Mouse (Mus musculus) embryonic facial prominence, embryonic 14.5 days (tissue): ENCODE measurements at regions not wholly inside any gene's neighbourhood (a gene's known extent, or its start where the extent isn't known, plus 50 kb on each side); places are given as distances from the start of the nearest gene placed in this dataset.
A peak's percentile ranks its signal among the peaks of the same experiment; 100 is the strongest.

Experiments
- ATAC-seq: fragments of 200-750 bp; cut with Nextera tagmentation; 2 replicates; pipeline ENCODE4 v1.8.0; 2017; ENCODE audit warnings: low read depth, moderate number of reproducible peaks, moderate TSS enrichment
- DNase-seq: peaks from one replicate; pipeline ENCODE4 v3.0.0-alpha.2; 2015; ENCODE audit warnings: low spot score
- H3K27ac ChIP-seq: fragments of 300-500 bp; sonication (generic); replicated peaks from 2 replicates; pipeline ENCODE4 v1.5.1; 2014; ENCODE audit warnings: low read depth, mild to moderate bottlenecking, low read length, moderate library complexity
- H3K27me3 ChIP-seq: fragments of 300-500 bp; sonication (generic); replicated peaks from 2 replicates; pipeline ENCODE4 v1.6.1; 2014; ENCODE audit warnings: low read length; ENCODE audit not compliant: control insufficient read depth, insufficient read depth
- H3K36me3 ChIP-seq: fragments of 300-500 bp; sonication (generic); 2 replicates; pipeline ENCODE4 v1.6.1; 2014; ENCODE audit warnings: low read length, mixed read lengths; ENCODE audit not compliant: control insufficient read depth, insufficient read depth
- H3K4me1 ChIP-seq: fragments of 300-500 bp; sonication (generic); 2 replicates; pipeline ENCODE4 v1.6.1; 2014; ENCODE audit warnings: antibody characterized with exemption, low read length; ENCODE audit not compliant: control insufficient read depth, insufficient read depth
- H3K4me2 ChIP-seq: fragments of 300-500 bp; sonication (generic); 2 replicates; pipeline ENCODE4 v1.6.1; 2014; ENCODE audit warnings: low read depth, mild to moderate bottlenecking, low read length, moderate library complexity, mixed read lengths
- H3K4me3 ChIP-seq: fragments of 300-500 bp; sonication (generic); 2 replicates; pipeline ENCODE4 v1.5.1; 2014; ENCODE audit warnings: low read depth, mild to moderate bottlenecking, low read length
- H3K9ac ChIP-seq: fragments of 300-500 bp; sonication (generic); 2 replicates; pipeline ENCODE4 v1.6.1; 2014; ENCODE audit warnings: low read depth, mild to moderate bottlenecking, low read length, moderate library complexity, mixed read lengths
- H3K9me3 ChIP-seq: fragments of 300-500 bp; sonication (generic); 2 replicates; pipeline ENCODE4 v1.6.1; 2016; ENCODE audit warnings: low read length; ENCODE audit not compliant: control insufficient read depth
- WGBS: fragments of 180-500 bp; shearing (Covaris S2); extraction: QIAGEN DNeasy Blood & Tissue Kit; methylation state at CpG from one replicate; pipeline ENCODE4 v1.1.7; 2014; 5-methylcytosine and 5-hydroxymethylcytosine counted together

- no peaks in the 10 kb centered on the region for H3K36me3 ChIP-seq
- H3K4me2 ChIP-seq: no peak overlapping the region
- WGBS: 85% methylated on average over 4 of the region's 4 CpGs
Measured at GRCm38 (mm10) chr13:44320311-44320710, 409.0 kb upstream of the Jarid2 start.

GRCm38 (mm10) chr13:44321009-44321596, 408.2 kb upstream of the Jarid2 start:
- Histone ChIP-seq H3K4me3 (no peak overlapping the region), H3K27me3 (no peaks in the 10 kb centered on the region), H3K9me3 (no peaks in the 10 kb centered on the region), H3K27ac (no peak overlapping the region), H3K9ac (no peak overlapping the region), H3K4me2 (no peak overlapping the region), H3K4me1 (peaks cover 6% of the 10 kb centered on the region; the same call in 1 of the 2 replicates), H3K36me3 (no peaks in the 10 kb centered on the region)
- DNase-seq (no peak), ATAC-seq (no peak)
- 67% methylated on average over 16 of the region's 16 CpGs for WGBS

More at GRCm38 (mm10) chr13:44320311-44320710, 409.0 kb upstream of the Jarid2 start:
- Histone ChIP-seq H3K27ac (no peak overlapping the region), H3K9me3 (no peaks in the 10 kb centered on the region), H3K4me3 (no peak overlapping the region), H3K4me1 (peaks cover 6% of the 10 kb centered on the region; the same call in 1 of the 2 replicates), H3K27me3 (no peaks in the 10 kb centered on the region), H3K9ac (no peak overlapping the region)
- DNase-seq (no peak), ATAC-seq (no peak)

GRCm38 (mm10) chr13:44328416-44328815, 400.9 kb upstream of the Jarid2 start:
- DNase-seq: no peak
- no peak overlapping the region for H3K4me3 ChIP-seq
- WGBS: 83% methylated on average over 8 of the region's 8 CpGs
- H3K27me3 ChIP-seq: no peaks in the 10 kb centered on the region
- peaks cover 12% of the 10 kb centered on the region for H3K4me1 ChIP-seq
- no peaks in the 10 kb centered on the region for H3K9me3 ChIP-seq
- H3K4me2 ChIP-seq: no peak overlapping the region
- no peaks in the 10 kb centered on the region for H3K36me3 ChIP-seq
- no peak overlapping the region for H3K9ac ChIP-seq
- no peak for ATAC-seq
- H3K27ac ChIP-seq: no peak overlapping the region

GRCm38 (mm10) chr13:44329161-44329560, 400.1 kb upstream of the Jarid2 start:
- H3K27me3 ChIP-seq: no peaks in the 10 kb centered on the region
- no peak overlapping the region for H3K4me2 ChIP-seq
- DNase-seq (peak; percentile 30), ATAC-seq (no peak)
- no peak overlapping the region for H3K27ac ChIP-seq
- peaks cover 12% of the 10 kb centered on the region for H3K4me1 ChIP-seq
- H3K9ac ChIP-seq: no peak overlapping the region
- H3K4me3 ChIP-seq: no peak overlapping the region
- H3K36me3 ChIP-seq: no peaks in the 10 kb centered on the region
- WGBS: 41% methylated on average over 4 of the region's 4 CpGs
- H3K9me3 ChIP-seq: no peaks in the 10 kb centered on the region

- DNase-seq (peak; percentile 47), ATAC-seq (no peak)
- H3K4me3 ChIP-seq: no peak overlapping the region
- H3K4me2 ChIP-seq: no peak overlapping the region
- H3K9ac ChIP-seq: no peak overlapping the region
- H3K9me3 ChIP-seq: no peaks in the 10 kb centered on the region
- peaks cover 12% of the 10 kb centered on the region for H3K4me1 ChIP-seq
- no peaks in the 10 kb centered on the region for H3K27me3 ChIP-seq
- H3K27ac ChIP-seq: no peak overlapping the region
- 42% methylated on average over 10 of the region's 10 CpGs for WGBS
- H3K36me3 ChIP-seq: no peaks in the 10 kb centered on the region
Measured at GRCm38 (mm10) chr13:44329701-44330100, 399.6 kb upstream of the Jarid2 start.

GRCm38 (mm10) chr13:44332716-44333240, 396.5 kb upstream of the Jarid2 start:
- DNase-seq (peak; percentile 30), ATAC-seq (no peak)
- no peaks in the 10 kb centered on the region for H3K36me3 ChIP-seq
- H3K4me1 ChIP-seq: peaks cover 12% of the 10 kb centered on the region
- peaks cover 8% of the 10 kb centered on the region; the same call in 1 of the 2 replicates for H3K9me3 ChIP-seq
- H3K27me3 ChIP-seq: no peaks in the 10 kb centered on the region
- no peak overlapping the region for H3K4me2 ChIP-seq
- WGBS: 68% methylated on average over 11 of the region's 11 CpGs
- no peak overlapping the region for H3K27ac ChIP-seq
- no peak overlapping the region for H3K9ac ChIP-seq
- H3K4me3 ChIP-seq: no peak overlapping the region

GRCm38 (mm10) chr13:44339061-44339741, 390.1 kb upstream of the Jarid2 start:
- Histone ChIP-seq H3K36me3 (no peaks in the 10 kb centered on the region), H3K27ac (no peak overlapping the region), H3K4me1 (peaks cover 8% of the 10 kb centered on the region), H3K9me3 (peaks cover 8% of the 10 kb centered on the region; the same call in 1 of the 2 replicates), H3K4me3 (no peak overlapping the region), H3K27me3 (no peaks in the 10 kb centered on the region), H3K4me2 (no peak overlapping the region), H3K9ac (no peak overlapping the region)
- DNase-seq: no peak
- ATAC-seq: no peak
- 42% methylated on average over 6 of the region's 6 CpGs for WGBS

GRCm38 (mm10) chr13:44345094-44345493, 384.2 kb upstream of the Jarid2 start:
- Histone ChIP-seq H3K9me3 (no peaks in the 10 kb centered on the region), H3K36me3 (no peaks in the 10 kb centered on the region), H3K4me3 (no peak overlapping the region), H3K4me2 (no peak overlapping the region), H3K9ac (no peak overlapping the region), H3K27me3 (no peaks in the 10 kb centered on the region), H3K4me1 (peaks cover 9% of the 10 kb centered on the region), H3K27ac (no peak overlapping the region)
- no peak for DNase-seq
- no peak for ATAC-seq
- 81% methylated on average over 6 of the region's 6 CpGs for WGBS
